Mouse (Mus musculus): ENCODE data around the gene B4galt2. TPM values are rescaled to one million over a fixed set of nuclear protein-coding genes. Genes with fewer than 3 reads are reported as not detected.

Gene B4galt2
- total RNA-seq (2021): 1 to 10 TPM; 2.6 to 3.5 TPM
- long read RNA-seq, experiment 1, partial matches to known transcripts: 1 of 6 reads
- long read RNA-seq, experiment 1, other reads (novel, unspliced or antisense): 3 of 6 reads
- long read RNA-seq, experiment 2, transcript B4galt2-201 (8 exons, 2,312 nt): major isoform, 10 of 12 reads
- long read RNA-seq, experiment 2, partial matches to known transcripts: 2 of 12 reads
- long read RNA-seq, experiment 2, other reads (novel, unspliced or antisense): 0 of 12 reads

DNA sequence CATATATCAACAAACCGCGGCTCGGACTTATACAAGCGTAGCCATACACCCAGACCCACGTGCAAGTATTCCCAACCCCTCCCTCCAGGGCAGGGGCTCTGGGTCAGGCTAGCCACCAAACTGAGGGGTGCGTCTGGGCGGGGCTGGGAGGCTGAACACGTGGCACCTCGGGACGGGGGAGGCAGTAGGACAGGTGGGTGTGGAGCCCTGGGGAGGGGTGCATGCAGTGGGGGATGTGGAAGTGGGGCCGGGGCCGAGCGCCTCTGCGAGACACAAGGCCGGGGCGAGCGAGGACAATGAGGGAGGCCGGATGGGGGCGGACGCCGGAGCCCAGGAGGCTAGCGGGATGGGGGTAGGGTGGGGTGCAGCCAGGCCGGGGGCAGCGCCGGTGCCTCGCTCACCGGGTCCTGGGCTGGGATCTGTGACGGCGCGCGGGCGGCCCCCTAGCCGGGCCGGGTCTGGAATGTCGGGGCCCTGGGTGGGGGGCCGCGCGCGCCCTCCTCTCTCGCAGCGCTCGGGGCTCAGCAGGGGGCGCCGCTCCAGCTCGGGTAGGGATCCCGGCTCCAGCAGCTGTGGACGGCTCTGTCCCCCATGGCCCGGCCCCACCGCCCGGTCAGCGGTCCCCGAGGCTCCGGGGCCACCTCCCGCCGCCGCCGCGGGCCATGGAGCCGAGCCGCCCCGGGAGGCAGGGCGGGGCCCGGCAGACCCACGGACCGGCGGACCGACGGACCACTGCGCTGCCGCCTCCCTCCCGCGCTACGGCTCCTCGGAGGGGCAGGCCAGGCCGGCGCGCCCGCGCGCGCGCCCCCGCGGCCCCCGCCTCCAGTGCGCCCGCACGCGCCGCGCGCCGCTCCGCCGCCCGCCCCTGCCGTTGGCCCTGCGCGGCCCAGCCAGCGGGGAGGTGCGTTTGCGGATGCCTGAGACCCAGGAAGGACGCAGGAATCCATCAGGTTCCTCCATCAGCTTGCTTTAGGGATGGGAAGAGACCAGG, at the start of gene B4galt2:
B4galt2 (minus strand) TSS at position 787 of the 991 bp plus-strand sequence.
- DNase-seq: peak; percentile 46

DNA sequence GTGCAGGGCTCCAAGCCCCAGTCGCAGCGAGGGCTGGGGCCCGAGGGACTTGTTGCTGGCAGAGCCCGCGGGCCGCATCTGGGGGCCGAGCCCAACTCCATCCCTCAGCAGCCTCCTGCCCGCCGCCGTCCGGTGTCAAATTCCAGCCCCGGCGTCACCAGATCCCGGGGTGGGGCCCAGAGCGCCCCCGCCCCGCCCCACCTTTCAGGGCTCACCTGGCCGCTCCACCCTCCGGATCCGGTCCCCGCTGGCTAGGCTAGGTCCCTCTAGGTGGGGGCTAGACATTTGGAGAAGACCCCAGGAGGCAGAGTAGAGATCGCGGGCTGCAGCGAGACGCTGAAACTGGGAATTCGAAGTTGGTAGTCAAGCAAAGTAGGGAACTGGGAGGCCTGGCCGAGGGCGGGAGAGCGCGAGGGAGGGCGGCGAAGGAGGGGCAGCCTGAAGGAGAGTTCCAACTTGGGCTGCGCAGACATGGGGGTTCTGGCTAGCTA, 46.1 kb upstream of the B4galt2 start, which contains the start of gene Artn:
Artn (minus strand) TSS at position 373 of the 491 bp plus-strand sequence.
- DNase-seq: peak; percentile 39

DNA sequence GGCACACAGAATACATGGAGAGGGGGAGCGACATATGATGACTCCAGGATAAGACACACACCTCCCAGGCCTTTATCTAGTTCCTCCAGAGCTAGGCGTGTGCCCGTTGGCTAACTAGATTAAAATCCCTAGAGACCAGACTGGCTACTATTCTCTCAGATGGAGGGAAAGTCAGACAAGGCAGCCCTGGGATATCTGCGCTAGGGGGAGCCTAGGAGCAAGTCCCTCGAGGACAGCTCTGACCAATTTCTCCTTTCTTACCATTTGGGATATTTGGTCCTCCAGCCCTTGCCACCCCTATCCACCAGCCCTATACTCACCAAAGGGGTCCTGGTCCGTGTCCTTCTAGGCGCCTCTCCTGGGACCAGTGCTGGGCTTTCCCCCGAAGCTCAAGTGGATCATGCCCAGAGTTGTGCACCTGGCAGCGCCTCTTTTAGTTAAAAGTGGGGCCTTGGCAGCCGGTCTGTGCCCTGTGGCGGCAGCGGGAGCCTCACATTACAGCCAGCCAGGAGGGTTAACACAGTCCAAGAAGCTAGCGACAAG, 45.5 kb upstream of the B4galt2 start:
- DNase-seq: peak; percentile 39

DNA sequence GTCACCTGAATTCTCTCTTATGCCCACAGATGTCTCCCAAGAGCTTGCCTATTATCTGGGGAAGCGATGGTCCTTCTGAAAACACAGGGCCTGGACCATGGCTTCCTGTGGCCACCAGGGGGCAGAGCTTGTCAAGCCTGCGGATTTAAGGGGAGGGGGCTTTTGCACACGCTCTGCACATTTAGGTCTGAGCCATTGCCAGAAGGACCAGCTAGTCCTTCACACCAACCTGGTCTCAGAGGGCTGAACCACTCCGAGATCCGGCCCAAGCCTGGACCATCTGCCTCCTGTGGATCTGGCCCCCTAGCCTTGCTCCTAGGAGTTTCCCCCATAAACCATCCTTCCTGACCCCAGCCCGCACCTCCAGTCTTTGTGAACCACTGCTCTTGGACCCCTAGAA, 44.9 kb upstream of the B4galt2 start:
- no peak for DNase-seq

DNA sequence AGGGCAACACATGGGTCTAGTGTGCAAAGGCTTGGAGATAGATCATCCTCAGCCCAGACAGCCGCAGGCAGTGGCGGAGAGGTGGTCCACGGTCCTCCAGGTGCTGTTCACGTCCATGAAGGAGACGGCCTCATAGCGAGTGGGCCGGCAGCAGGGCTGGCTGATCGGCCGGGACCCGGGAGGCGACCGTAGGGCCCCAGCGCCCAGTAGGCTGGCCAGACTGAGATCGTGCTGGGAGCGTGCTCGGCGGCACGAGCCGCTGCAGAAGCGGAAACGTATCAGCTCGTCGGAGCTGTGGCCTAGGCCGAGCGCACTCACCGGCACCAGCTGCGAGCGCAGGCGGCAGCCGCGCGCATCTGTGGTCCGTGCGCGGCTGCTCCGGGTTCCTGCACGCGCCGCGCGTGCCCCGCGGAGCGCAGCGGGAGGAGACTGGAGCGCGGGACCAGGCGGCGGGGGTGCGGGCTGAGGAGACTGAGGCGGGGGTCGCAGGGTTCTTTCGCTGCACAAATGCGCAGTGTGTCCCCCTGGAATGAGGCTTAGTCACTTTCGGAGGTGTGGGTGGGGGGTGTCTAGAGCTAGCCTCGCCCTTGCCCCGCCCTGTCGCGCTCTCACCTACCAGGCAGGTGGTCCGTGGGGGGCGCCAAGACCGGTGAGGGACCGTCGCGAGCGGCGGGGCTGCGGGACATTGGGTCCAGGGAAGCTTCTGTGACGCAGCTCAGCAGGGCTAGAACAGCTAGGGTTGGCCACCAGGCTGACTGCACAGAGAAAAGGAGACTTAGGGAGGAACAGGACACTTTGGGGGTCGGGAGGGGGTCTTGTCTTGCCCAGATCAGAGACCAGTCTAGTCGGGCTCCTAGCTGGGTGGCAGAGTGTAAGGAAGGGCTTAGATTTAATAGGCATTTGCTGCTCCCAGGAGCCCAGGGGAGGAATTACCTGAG, 43.5 kb upstream of the B4galt2 start:
- DNase-seq: no peak

DNA sequence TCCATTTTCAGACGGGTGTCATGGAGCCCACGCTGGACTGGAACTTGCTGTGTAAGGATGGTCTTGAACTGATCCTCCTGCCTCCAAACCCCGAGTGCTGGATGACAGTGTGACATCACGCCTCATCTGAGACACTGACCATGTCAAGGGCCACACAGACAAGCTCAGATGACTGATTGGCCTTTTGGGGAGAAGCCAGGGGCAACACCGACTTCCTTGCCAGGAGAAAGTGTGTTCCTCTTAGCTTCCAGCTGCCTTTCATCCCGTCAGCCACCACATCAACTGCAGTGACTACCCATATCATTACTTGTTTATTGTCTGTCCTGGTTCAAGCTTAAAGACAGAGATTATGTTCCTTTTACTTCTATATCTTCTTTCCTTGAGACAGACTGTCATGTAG, 41.6 kb upstream of the B4galt2 start:
- no peak for DNase-seq

DNA sequence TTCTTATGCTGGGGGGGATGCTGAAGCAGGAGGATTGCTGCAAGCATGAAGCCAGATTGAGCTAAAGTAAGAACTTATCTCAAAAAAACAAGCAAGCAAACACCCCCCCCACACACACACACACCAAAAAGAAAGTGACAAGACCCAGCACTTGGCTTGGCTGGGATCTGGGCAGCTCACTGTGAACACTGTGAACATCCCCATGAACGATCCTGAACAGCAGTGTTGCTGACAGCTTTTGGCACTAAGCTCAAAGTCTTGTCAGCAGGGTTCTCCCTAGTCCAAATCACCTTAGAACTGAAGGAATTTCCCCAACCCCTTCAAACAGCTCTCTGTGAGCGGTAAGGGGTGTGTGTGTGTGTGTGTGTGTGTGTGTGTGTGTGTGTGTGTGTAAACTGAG, 40.2 kb upstream of the B4galt2 start:
- DNase-seq: no peak

DNA sequence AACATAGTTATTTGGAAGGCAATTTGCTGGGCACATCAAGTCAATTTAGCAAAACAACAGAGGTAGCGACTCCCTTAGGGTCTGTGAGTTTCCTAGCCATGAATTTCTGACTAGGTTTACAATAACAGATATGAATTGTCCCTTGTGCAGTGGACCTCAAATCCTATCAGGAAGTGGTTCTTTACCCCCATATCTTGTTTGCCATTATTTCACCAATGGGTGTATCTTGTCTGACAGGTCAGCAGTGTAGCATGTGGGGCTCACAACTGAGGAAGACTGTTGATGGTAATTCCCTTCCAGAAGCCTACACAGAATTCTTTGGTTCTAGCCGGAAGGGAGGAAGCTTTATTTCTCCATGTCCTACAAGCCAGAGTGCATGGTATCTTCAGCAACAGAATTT, 38.1 kb upstream of the B4galt2 start:
- DNase-seq: no peak

DNA sequence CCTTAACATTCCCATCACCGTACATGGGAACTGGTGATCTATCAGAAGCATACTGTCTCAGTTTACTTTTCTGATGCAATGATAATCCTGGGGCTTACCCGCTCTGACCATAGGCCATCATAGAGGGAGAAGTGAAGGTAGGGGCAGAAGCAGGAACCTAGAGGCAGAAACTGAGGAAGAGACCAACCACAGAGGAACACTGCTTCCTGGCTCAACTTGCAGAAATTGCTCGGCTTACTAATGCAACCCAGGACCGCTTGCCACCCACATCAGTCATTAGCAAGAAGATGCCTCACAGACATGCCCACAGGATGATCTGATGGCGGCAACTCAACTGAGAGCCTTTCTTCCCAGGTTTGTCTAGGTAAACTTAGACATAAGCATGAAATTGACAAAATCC, 35.5 kb upstream of the B4galt2 start:
- DNase-seq: no peak

DNA sequence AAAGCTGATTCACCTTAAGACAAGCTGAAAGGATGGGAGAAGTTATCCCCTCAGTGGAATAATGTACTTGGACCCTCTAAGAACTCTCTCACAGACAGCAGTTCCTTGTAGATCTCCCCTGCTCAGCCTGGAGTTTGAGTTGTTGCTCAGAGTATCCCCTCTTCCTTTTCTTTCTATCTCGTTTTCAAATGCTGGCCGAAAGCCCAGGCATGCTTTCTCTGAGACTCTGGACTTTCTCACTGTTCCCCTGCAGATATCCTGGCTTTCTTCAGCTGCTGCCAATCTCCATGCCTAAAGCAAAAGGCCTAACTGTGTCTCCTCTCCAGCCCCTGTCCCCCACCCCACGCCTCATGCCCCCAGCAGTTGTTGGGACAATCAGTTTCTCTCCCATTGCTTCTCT, 35.0 kb upstream of the B4galt2 start:
- DNase-seq: no peak

DNA sequence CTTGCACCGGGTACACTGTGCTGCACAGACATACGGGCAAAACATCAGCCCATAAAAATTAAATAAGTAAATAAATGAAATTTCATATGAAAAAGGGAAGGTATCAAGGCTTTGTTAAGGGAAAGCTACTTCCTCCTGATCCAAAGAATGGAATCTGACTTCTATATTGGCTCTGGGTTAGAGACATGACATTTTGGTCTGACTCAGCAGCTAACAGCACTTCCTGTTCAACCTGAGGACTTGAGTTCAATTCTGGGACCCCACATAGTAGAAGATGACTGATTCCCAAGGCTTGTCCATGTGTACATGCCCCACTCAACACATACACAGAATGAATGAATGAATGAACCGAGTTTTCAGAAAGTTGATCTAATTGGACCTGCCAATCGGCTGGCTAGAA, 34.6 kb upstream of the B4galt2 start:
- DNase-seq: no peak

DNA sequence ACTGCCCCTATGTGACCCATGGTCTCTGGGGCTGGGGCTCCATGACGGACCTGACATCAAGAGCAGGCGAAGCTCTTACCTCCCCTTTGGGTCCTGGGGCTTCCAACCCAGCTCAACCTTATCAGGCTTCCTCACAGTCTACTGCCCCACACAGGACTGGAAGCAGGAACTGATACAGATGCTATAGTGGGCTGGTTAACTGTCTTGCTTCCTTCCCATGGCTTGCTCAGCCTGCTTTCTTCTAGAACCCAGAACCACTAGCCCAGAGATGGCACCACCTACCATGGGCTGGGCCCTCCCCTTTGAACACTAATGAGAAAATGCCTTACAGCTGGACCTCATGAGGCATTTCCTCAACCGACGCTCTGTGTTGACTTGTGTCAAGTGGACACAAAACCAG, 34.1 kb upstream of the B4galt2 start:
- no peak for DNase-seq

DNA sequence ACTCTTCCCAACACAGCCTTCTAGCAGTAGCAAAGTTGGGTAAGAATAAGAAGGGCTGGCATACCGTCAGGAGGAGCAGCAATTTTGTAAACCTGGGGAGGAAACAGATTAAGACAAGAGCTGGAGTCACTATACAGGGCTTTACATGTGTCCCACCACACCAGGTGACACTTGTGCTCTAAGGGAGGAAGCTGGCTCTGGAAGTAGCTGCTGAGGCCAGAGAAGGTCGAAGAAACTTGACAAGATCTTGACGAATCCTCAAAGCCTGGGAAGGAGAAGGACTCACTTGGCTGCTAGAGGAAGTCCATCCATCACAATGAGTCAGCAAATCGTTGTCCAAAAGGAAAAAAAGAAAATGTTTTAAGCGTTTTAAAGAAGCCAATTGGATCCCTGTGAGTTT, 33.1 kb upstream of the B4galt2 start:
- no peak for DNase-seq

DNA sequence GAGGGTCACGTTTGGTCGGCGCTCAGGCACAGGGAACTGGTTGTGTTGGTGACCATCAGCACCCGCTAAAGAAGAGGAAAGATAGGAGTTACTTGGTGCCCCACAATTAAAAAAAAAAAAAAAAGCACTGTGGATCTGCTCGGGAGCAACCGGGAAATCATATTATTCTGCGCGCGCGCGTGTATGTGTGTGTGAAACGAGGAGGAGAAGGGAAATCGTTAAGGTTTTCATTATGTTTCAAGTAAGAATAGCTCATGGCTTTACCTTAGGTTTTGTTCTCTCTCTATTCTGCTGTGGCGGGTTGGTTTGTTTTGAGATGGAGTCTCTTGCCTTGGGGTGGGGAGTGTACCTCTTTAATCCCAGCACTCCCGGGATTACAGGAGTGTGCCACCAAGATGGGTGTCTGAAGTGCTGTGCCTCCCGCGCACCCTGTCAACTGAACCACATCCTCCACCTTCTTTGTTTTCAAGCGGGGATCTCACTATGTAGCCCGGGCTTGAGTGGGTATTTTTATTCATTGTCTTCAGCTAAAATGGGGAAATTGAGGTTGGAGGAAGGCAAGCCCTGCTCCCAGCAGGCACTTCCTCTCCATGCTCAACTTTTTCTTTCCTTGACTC, 32.3 kb upstream of the B4galt2 start:
- DNase-seq: no peak

DNA sequence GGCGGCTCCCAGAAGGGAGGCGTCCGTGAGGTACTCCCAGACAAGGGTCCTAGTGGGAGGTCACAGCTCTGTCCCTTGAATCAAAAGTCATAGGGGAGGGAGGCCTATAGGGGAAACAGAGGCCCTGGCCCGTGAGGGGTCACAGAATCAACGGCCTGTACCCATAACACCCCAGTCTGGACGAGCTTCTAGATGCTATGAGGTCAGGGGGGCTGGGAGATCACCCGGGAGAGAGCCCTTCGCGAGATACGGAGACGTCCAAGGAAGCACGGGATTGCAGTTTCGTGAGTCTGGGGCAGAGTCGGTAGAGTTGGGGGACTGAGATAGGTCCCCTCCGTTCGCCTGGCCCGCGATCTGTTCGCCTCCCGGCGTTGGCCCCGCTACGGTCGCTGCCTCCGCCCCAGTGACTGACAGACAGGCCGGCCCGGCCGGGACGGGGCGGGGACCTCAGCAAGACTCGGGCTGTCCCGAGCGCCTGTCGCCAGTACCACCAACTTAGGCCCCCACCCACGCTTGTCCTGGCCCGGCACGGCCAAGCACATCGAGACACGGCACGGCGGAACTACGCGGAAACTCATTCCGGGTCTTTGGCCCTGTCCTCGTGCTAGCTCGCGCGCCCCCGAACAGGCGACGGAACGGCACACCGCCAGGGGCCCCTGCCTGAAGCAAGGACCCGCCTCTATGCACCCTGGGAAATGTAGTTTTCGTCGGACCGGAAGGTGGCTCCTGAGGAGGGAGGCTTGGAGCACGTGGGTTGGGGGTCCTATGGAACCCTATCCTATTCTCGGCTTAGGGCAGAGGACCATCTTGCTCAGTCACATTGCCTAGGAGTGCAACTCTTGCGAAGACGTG, 31.5 kb upstream of the B4galt2 start, which contains the start of gene Ipo13:
Ipo13 (minus strand) TSS at position 409 of the 852 bp plus-strand sequence.
- peak; percentile 91 for DNase-seq

DNA sequence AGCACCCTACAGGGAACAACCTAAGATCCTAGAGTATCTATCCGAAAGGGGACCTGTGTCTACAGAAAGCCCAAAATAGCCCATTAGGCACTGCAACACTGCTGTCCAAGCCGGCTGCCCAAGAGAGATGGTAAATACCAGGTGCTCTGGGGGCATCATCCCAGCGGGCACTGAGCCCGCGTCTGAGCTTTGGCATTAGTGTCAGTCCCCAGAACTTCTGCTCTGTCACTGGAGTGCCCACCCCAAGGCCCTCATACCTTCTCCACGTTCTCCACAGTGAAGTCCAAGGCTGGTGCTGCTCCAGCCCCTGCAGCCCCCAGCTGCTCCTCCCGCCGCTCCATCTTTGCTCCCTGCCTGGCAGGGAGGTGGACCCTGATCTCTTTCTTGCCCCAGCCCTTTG, 30.7 kb upstream of the B4galt2 start:
- DNase-seq: peak; percentile 82

DNA sequence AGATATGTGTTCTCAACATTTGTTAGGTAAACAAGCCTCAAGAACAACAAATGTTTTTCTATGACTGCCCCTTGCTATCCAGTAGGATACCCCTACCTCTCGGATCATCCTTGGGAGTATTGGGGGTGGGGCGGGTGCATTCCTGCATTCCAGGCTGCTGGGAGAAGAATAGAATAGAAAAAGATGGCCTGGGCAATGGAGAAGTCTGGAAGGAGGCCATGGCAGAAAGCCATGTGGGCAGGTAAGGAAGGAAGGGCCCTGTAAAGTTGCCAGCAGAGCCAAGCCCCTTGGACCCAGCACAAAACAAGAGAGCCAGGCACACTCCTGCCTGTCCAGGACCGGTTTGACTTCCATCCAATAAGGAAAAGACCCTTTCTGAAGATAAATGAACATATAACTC, 30.1 kb upstream of the B4galt2 start:
- no peak for DNase-seq

DNA sequence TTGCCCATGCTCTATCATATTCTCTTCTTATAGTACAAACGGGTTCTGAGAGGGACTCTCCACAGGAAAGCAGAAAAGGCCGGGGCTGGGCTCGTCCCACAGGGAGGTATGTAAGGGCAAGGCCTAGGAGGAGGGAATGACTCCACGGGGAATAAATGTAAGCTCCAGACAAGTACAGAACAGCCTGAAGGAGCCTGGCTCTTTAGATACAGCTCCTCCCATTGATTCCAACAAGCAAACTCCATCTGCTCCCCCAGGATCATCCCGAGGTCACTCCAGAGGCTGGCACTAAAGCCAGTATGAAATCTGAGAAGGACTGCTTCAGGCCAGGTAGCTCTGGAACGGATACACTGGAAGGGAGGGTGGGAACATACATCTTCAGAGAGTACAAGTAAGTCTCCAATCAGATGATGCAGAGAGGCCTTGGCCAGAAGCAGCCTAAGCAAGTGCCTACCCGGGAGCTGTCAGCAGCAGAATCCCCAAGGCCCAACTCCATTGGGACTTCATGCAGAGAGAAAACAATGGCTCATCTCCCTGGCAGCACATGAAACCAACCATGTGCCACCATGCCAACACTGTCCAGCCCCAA, 29.5 kb upstream of the B4galt2 start:
- no peak for DNase-seq

DNA sequence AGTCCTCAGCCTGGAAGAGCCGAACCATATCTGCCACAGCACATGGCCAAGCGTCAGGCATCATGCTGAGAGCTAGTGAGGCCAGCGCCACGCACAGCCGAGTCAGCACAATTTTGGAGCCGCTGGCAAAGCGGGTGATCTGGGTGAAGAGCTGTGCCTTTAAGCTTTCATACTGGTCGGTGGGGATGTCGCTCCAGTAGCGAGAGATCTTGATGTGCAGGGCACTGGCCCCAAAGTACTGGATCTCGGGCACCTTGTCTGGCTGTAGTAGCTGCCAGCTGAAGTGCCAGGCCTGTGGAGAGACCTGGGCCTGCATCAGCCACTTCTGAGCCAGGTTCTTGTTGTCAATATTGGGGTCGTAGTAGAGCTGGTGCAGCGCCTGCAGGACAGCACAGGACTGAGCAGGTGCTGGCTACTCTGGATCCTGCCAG, 28.9 kb upstream of the B4galt2 start:
- DNase-seq: peak; percentile 52
